Mouse (Mus musculus) forebrain, embryonic 13.5 days (tissue): ENCODE results near the gene Kmt2b. TPM values are rescaled to one million over a fixed set of nuclear protein-coding genes. Genes with fewer than 3 reads are reported as not detected.

Experiments
- ATAC-seq: fragments of 200-750 bp; cut with Nextera tagmentation; 2 replicates; pipeline ENCODE4 v1.8.0; 2017
- H3K27ac ChIP-seq: fragments of 300-500 bp; sonication (generic); 2 replicates; pipeline ENCODE4 v1.5.1; 2015; ENCODE audit warnings: inconsistent platforms, mild to moderate bottlenecking, moderate library complexity
- H3K27me3 ChIP-seq: fragments of 300-500 bp; sonication (generic); 2 replicates; pipeline ENCODE4 v1.6.1; 2015; ENCODE audit warnings: mild to moderate bottlenecking, inconsistent platforms
- H3K36me3 ChIP-seq: fragments of 300-500 bp; sonication (generic); 2 replicates; pipeline ENCODE4 v1.6.1; 2015; ENCODE audit warnings: mild to moderate bottlenecking, inconsistent platforms; ENCODE audit not compliant: poor library complexity, severe bottlenecking
- H3K4me1 ChIP-seq: fragments of 300-500 bp; sonication (generic); 2 replicates; pipeline ENCODE4 v1.6.1; 2015; ENCODE audit warnings: inconsistent platforms
- H3K4me2 ChIP-seq: fragments of 300-500 bp; sonication (generic); 2 replicates; pipeline ENCODE4 v1.6.1; 2015; ENCODE audit warnings: inconsistent platforms, mild to moderate bottlenecking, moderate library complexity
- H3K4me3 ChIP-seq: fragments of 300-500 bp; sonication (generic); 2 replicates; pipeline ENCODE4 v1.5.1; 2015; ENCODE audit warnings: mild to moderate bottlenecking, inconsistent platforms
- H3K9ac ChIP-seq: fragments of 300-500 bp; sonication (generic); 2 replicates; pipeline ENCODE4 v1.6.1; 2015; ENCODE audit warnings: mild to moderate bottlenecking, inconsistent platforms
- H3K9me3 ChIP-seq: fragments of 300-500 bp; sonication (generic); replicated peaks from 2 replicates; pipeline ENCODE4 v1.6.1; 2016; ENCODE audit warnings: inconsistent platforms
- WGBS: fragments of 180-500 bp; shearing (Covaris S2); methylation state at CpG from one replicate; pipeline ENCODE4 v1.1.7; 2015; 5-methylcytosine and 5-hydroxymethylcytosine counted together
- polyA plus RNA-seq: library from polyadenylated mRNA; unstranded; fragments of >200 nt; fragmentation: Nextera tagmentation; extraction: Ambion mirVana; gene quantifications from 2 replicates; pipeline ENCODE4 v1.2.1, GENCODE M21; 2015

Gene Kmt2b
- polyA plus RNA-seq, 1 experiment from 2014 or later: 11.6 TPM

- no peaks in the 10 kb centered on the region for H3K9me3 ChIP-seq
- H3K4me2 ChIP-seq: peak overlapping the region; percentile 97
- peaks cover 37% of the 10 kb centered on the region for H3K4me1 ChIP-seq
- no peak overlapping the region for H3K9ac ChIP-seq
- no peak for ATAC-seq
- 56% methylated on average over 2 of the region's 2 CpGs for WGBS
- peak overlapping the region; percentile 31; the same call in 1 of the 2 replicates for H3K27ac ChIP-seq
- no peaks in the 10 kb centered on the region for H3K27me3 ChIP-seq
- no peak overlapping the region for H3K4me3 ChIP-seq
- peaks cover 34% of the 10 kb centered on the region for H3K36me3 ChIP-seq
These were observed 28.2 kb downstream of the Kmt2b start for GRCm38 (mm10) chr7:30560296-30560695.

- peak within 1 kb of the TSS; percentile 83 for H3K9ac ChIP-seq
- peak within 1 kb of the TSS; percentile 31 for H3K27ac ChIP-seq
- peak within 1 kb of the TSS; percentile 70 for H3K4me3 ChIP-seq
- peak within 1 kb of the TSS; percentile 97 for H3K4me2 ChIP-seq
- H3K36me3 ChIP-seq: peaks cover 34% of the 10 kb centered on the region
- H3K4me1 ChIP-seq: peaks cover 36% of the 10 kb centered on the region
- WGBS: 1% methylated on average over 20 of the region's 20 CpGs
- no peaks in the 10 kb centered on the region for H3K9me3 ChIP-seq
- H3K27me3 ChIP-seq: no peaks in the 10 kb centered on the region
- peak; percentile 88 for ATAC-seq
These were observed 29.0 kb downstream of the Kmt2b start, which contains the start of gene Lin37 for GRCm38 (mm10) chr7:30559443-30559954. TSS of gene Lin37 (minus strand) at chr7:30559838.

GRCm38 (mm10) chr7:30558656-30559442 is 29.7 kb downstream of the Kmt2b start:
- 18% methylated on average over 12 of the region's 12 CpGs for WGBS
- peak overlapping the region; percentile 70 for H3K4me3 ChIP-seq
- peak; percentile 0; the same call in 1 of the 2 replicates for ATAC-seq
- H3K27me3 ChIP-seq: no peaks in the 10 kb centered on the region
- peak overlapping the region; percentile 16; the same call in 1 of the 2 replicates for H3K27ac ChIP-seq
- H3K4me2 ChIP-seq: peak overlapping the region; percentile 97
- H3K9ac ChIP-seq: peak overlapping the region; percentile 83
- peaks cover 40% of the 10 kb centered on the region for H3K36me3 ChIP-seq
- no peaks in the 10 kb centered on the region for H3K9me3 ChIP-seq
- H3K4me1 ChIP-seq: peaks cover 29% of the 10 kb centered on the region

- 90% methylated on average over 13 of the region's 13 CpGs for WGBS
These were observed 30.5 kb downstream of the Kmt2b start for GRCm38 (mm10) chr7:30557901-30558514.

GRCm38 (mm10) chr7:30556894-30557536 is 31.5 kb downstream of the Kmt2b start:
- no peak overlapping the region for H3K9ac ChIP-seq
- no peaks in the 10 kb centered on the region for H3K27me3 ChIP-seq
- H3K4me2 ChIP-seq: no peak overlapping the region
- H3K27ac ChIP-seq: no peak overlapping the region
- peaks cover 42% of the 10 kb centered on the region for H3K36me3 ChIP-seq
- no peak overlapping the region for H3K4me3 ChIP-seq
- H3K4me1 ChIP-seq: peaks cover 35% of the 10 kb centered on the region
- 89% methylated on average over 18 of the region's 18 CpGs for WGBS
- H3K9me3 ChIP-seq: no peaks in the 10 kb centered on the region
- ATAC-seq: no peak

More at GRCm38 (mm10) chr7:30557901-30558514, 30.5 kb downstream of the Kmt2b start:
- Histone ChIP-seq H3K9ac (peak overlapping the region; percentile 83; the same call in 1 of the 2 replicates), H3K9me3 (no peaks in the 10 kb centered on the region), H3K27me3 (no peaks in the 10 kb centered on the region), H3K27ac (no peak overlapping the region), H3K4me3 (peak overlapping the region; percentile 70), H3K36me3 (peaks cover 42% of the 10 kb centered on the region), H3K4me2 (peak overlapping the region; percentile 97), H3K4me1 (peaks cover 34% of the 10 kb centered on the region)
- no peak for ATAC-seq

- Histone ChIP-seq H3K9me3 (no peaks in the 10 kb centered on the region), H3K36me3 (peaks cover 42% of the 10 kb centered on the region), H3K9ac (peak overlapping the region; percentile 73; the same call in 1 of the 2 replicates), H3K27ac (no peak overlapping the region; the same call in 1 of the 2 replicates), H3K27me3 (no peaks in the 10 kb centered on the region), H3K4me1 (peaks cover 32% of the 10 kb centered on the region), H3K4me3 (peak overlapping the region; percentile 60), H3K4me2 (peak overlapping the region; percentile 84)
- 86% methylated on average over 22 of the region's 22 CpGs for WGBS
- no peak for ATAC-seq
These were observed 34.5 kb downstream of the Kmt2b start for GRCm38 (mm10) chr7:30553810-30554584.

GRCm38 (mm10) chr7:30553021-30553589 is 35.4 kb downstream of the Kmt2b start:
- H3K4me1 ChIP-seq: peaks cover 23% of the 10 kb centered on the region
- no peaks in the 10 kb centered on the region for H3K9me3 ChIP-seq
- H3K4me3 ChIP-seq: peak overlapping the region; percentile 60
- H3K36me3 ChIP-seq: peaks cover 51% of the 10 kb centered on the region
- no peak for ATAC-seq
- H3K4me2 ChIP-seq: peak overlapping the region; percentile 84
- peak overlapping the region; percentile 77 for H3K27ac ChIP-seq
- peak overlapping the region; percentile 73 for H3K9ac ChIP-seq
- H3K27me3 ChIP-seq: no peaks in the 10 kb centered on the region
- 8% methylated on average over 23 of the region's 23 CpGs for WGBS

- WGBS: under 1% methylated on average over 44 of the region's 44 CpGs
- H3K9ac ChIP-seq: peak within 1 kb of the TSS; percentile 73
- peaks cover 19% of the 10 kb centered on the region for H3K4me1 ChIP-seq
- peaks cover 51% of the 10 kb centered on the region for H3K36me3 ChIP-seq
- H3K4me2 ChIP-seq: peak within 1 kb of the TSS; percentile 84
- H3K9me3 ChIP-seq: no peaks in the 10 kb centered on the region
- H3K4me3 ChIP-seq: peak within 1 kb of the TSS; percentile 60
- H3K27ac ChIP-seq: peak within 1 kb of the TSS; percentile 96
- ATAC-seq: peak; percentile 97
- H3K27me3 ChIP-seq: no peaks in the 10 kb centered on the region
These were observed 36.2 kb downstream of the Kmt2b start, which contains the start of the genes Hspb6 and Proser3 for GRCm38 (mm10) chr7:30552102-30553020. TSS of gene Hspb6 (plus strand) at chr7:30552178. TSS of gene Proser3 (minus strand) at chr7:30552299.

- peaks cover 48% of the 10 kb centered on the region for H3K36me3 ChIP-seq
- 2% methylated on average over 10 of the region's 10 CpGs for WGBS
- peak; percentile 64 for ATAC-seq
- H3K9ac ChIP-seq: peak overlapping the region; percentile 73
- H3K9me3 ChIP-seq: no peaks in the 10 kb centered on the region
- H3K4me3 ChIP-seq: peak overlapping the region; percentile 60
- H3K4me2 ChIP-seq: peak overlapping the region; percentile 84
- H3K27ac ChIP-seq: peak overlapping the region; percentile 96
- no peaks in the 10 kb centered on the region for H3K27me3 ChIP-seq
- H3K4me1 ChIP-seq: peaks cover 19% of the 10 kb centered on the region
These were observed 37.0 kb downstream of the Kmt2b start for GRCm38 (mm10) chr7:30551445-30552101.

GRCm38 (mm10) chr7:30550603-30551002 is 37.9 kb downstream of the Kmt2b start:
- 92% methylated on average over 1 of the region's 1 CpGs for WGBS
- Histone ChIP-seq H3K27me3 (no peaks in the 10 kb centered on the region), H3K9ac (no peak overlapping the region), H3K27ac (no peak overlapping the region), H3K4me3 (no peak overlapping the region), H3K9me3 (no peaks in the 10 kb centered on the region), H3K4me1 (peaks cover 19% of the 10 kb centered on the region), H3K36me3 (peaks cover 47% of the 10 kb centered on the region), H3K4me2 (no peak overlapping the region)
- ATAC-seq: no peak
